Mouse (Mus musculus) forebrain, postnatal 0 days (tissue): ENCODE results near the gene Acyp1. TPM values are rescaled to one million over a fixed set of nuclear protein-coding genes. Genes with fewer than 3 reads are reported as not detected.

Experiments used
- ATAC-seq: fragments of 200-750 bp; cut with Nextera tagmentation; 2 replicates; pipeline ENCODE4 v1.8.0; 2017; ENCODE audit warnings: mild to moderate bottlenecking, moderate library complexity
- DNase-seq: peaks from one replicate; pipeline ENCODE4 v3.0.0-alpha.2; 2015
- H3K27ac ChIP-seq: fragments of 300-500 bp; sonication (generic); 2 replicates; pipeline ENCODE4 v1.5.1; 2014; ENCODE audit warnings: low read depth, mild to moderate bottlenecking, antibody characterized with exemption, low read length, moderate library complexity, mixed read lengths
- H3K27me3 ChIP-seq: fragments of 300-500 bp; sonication (generic); 2 replicates; pipeline ENCODE4 v1.6.1; 2014; ENCODE audit warnings: mild to moderate bottlenecking, low read length, mixed read lengths; ENCODE audit not compliant: insufficient read depth
- H3K36me3 ChIP-seq: fragments of 300-500 bp; sonication (generic); 2 replicates; pipeline ENCODE4 v1.6.1; 2014; ENCODE audit warnings: mild to moderate bottlenecking, moderate library complexity; ENCODE audit not compliant: insufficient read depth
- H3K4me1 ChIP-seq: fragments of 300-500 bp; sonication (generic); 2 replicates; pipeline ENCODE4 v1.6.1; 2014; ENCODE audit warnings: antibody characterized with exemption; ENCODE audit not compliant: insufficient read depth
- H3K4me2 ChIP-seq: fragments of 300-500 bp; sonication (generic); 2 replicates; pipeline ENCODE4 v1.6.1; 2014; ENCODE audit warnings: low read depth, mild to moderate bottlenecking, moderate library complexity
- H3K4me3 ChIP-seq: fragments of 300-500 bp; sonication (generic); 2 replicates; pipeline ENCODE4 v1.5.1; 2014; ENCODE audit warnings: low read depth, low read length, mixed read lengths
- H3K9ac ChIP-seq: fragments of 300-500 bp; sonication (generic); 2 replicates; pipeline ENCODE4 v1.6.1; 2014; ENCODE audit warnings: mild to moderate bottlenecking
- H3K9me3 ChIP-seq: fragments of 300-500 bp; sonication (generic); 2 replicates; pipeline ENCODE4 v1.6.1; 2016; ENCODE audit warnings: low read length
- CTCF ChIP-seq: sonication (generic); IDR thresholded peaks from 2 replicates; pipeline ENCODE4 v1.5.1; 2016; ENCODE audit warnings: antibody characterized with exemption, control low read depth, low read depth
- WGBS: fragments of 180-500 bp; shearing (Covaris S2); extraction: QIAGEN DNeasy Blood & Tissue Kit; methylation state at CpG from one replicate; pipeline ENCODE4 v1.1.7; 2014; 5-methylcytosine and 5-hydroxymethylcytosine counted together
- polyA plus RNA-seq: library from polyadenylated mRNA; unstranded; fragments of >200 nt; fragmentation: Nextera tagmentation; extraction: Ambion mirVana; gene quantifications from 2 replicates; pipeline ENCODE4 v1.2.1, GENCODE M21; 2015
- total RNA-seq: library from RNA; depleted of rRNA; stranded (reverse); fragments of >200 nt; gene quantifications from 2 replicates; pipeline ENCODE4 v1.2.3, GENCODE M21; 2014

Acyp1 gene
- total and polyA plus RNA-seq, 2 experiments from 2014 or later, result 24.5 to 44.4 TPM

- no peak overlapping the region for H3K4me3 ChIP-seq
- no peak overlapping the region for H3K9ac ChIP-seq
- DNase-seq (no peak), ATAC-seq (no peak)
- H3K4me2 ChIP-seq, result no peak overlapping the region
- TF ChIP-seq CTCF, result no peak
- WGBS, result 79% methylated on average over 6 of the region's 6 CpGs
- 0 out of 2 replicates have a peak, but pooled peaks cover 5% of the 10 kb centered on the region for H3K4me1 ChIP-seq
- H3K36me3 ChIP-seq, result no peaks in the 10 kb centered on the region
- no peaks in the 10 kb centered on the region for H3K9me3 ChIP-seq
- H3K27me3 ChIP-seq, result no peaks in the 10 kb centered on the region
- no peak overlapping the region for H3K27ac ChIP-seq
Observed at GRCm38 (mm10) chr12:85292288-85292687, 4.0 kb upstream of the Acyp1 start.

GRCm38 (mm10) chr12:85291541-85291940 is 3.3 kb upstream of the Acyp1 start:
- ATAC-seq, result no peak
- H3K27me3 ChIP-seq, result no peaks in the 10 kb centered on the region
- no peaks in the 10 kb centered on the region for H3K36me3 ChIP-seq

GRCm38 (mm10) chr12:85290633-85291032 is 2.4 kb upstream of the Acyp1 start:
- H3K9me3 ChIP-seq, result no peaks in the 10 kb centered on the region
- H3K9ac ChIP-seq, result no peak overlapping the region
- DNase-seq (no peak), ATAC-seq (no peak)
- no peak overlapping the region for H3K27ac ChIP-seq
- no peak overlapping the region for H3K4me2 ChIP-seq
- no peak for TF ChIP-seq CTCF
- 0 out of 2 replicates have a peak, but pooled peaks cover 5% of the 10 kb centered on the region for H3K4me1 ChIP-seq
- no peak overlapping the region for H3K4me3 ChIP-seq
- no peaks in the 10 kb centered on the region for H3K27me3 ChIP-seq
- no peaks in the 10 kb centered on the region for H3K36me3 ChIP-seq
- 86% methylated on average over 10 of the region's 10 CpGs for WGBS

More at GRCm38 (mm10) chr12:85291541-85291940, 3.3 kb upstream of the Acyp1 start:
- Histone ChIP-seq H3K4me1 (0 out of 2 replicates have a peak, but pooled peaks cover 5% of the 10 kb centered on the region), H3K4me3 (no peak overlapping the region), H3K9ac (no peak overlapping the region), H3K9me3 (no peaks in the 10 kb centered on the region), H3K27ac (no peak overlapping the region), H3K4me2 (no peak overlapping the region)
- no peak for DNase-seq
- no peak for TF ChIP-seq CTCF

GRCm38 (mm10) chr12:85289157-85290000 is 1.1 kb upstream of the Acyp1 start:
- Histone ChIP-seq H3K36me3 (no peaks in the 10 kb centered on the region), H3K9ac (peak overlapping the region; percentile 39), H3K4me2 (peak overlapping the region; percentile 74), H3K9me3 (no peaks in the 10 kb centered on the region), H3K4me3 (peak overlapping the region; percentile 44), H3K27me3 (no peaks in the 10 kb centered on the region), H3K27ac (no peak overlapping the region), H3K4me1 (0 out of 2 replicates have a peak, but pooled peaks cover 5% of the 10 kb centered on the region)
- 54% methylated on average over 24 of the region's 24 CpGs for WGBS
- ATAC-seq, result no peak
- no peak for DNase-seq
- no peak for TF ChIP-seq CTCF

- H3K27me3 ChIP-seq, result no peaks in the 10 kb centered on the region
- H3K36me3 ChIP-seq, result no peaks in the 10 kb centered on the region
- peak within 1 kb of the TSS; percentile 29; the same call in 1 of the 2 replicates for H3K27ac ChIP-seq
- H3K4me2 ChIP-seq, result peak within 1 kb of the TSS; percentile 74
- TF ChIP-seq CTCF, result no peak
- H3K4me1 ChIP-seq, result 0 out of 2 replicates have a peak, but pooled peaks cover 5% of the 10 kb centered on the region
- 5% methylated on average over 30 of the region's 31 CpGs for WGBS
- ATAC-seq (peak; percentile 93), DNase-seq (peak; percentile 81)
- H3K9me3 ChIP-seq, result no peaks in the 10 kb centered on the region
- H3K9ac ChIP-seq, result peak within 1 kb of the TSS; percentile 39
- peak within 1 kb of the TSS; percentile 44 for H3K4me3 ChIP-seq
Observed at GRCm38 (mm10) chr12:85288486-85289156, 383 bp upstream of the Acyp1 start, which contains the start of gene Zc2hc1c. Gene Zc2hc1c, plus strand, starts transcription at chr12:85288591.

GRCm38 (mm10) chr12:85286941-85287340 is 1.3 kb downstream of the Acyp1 start:
- 37% methylated on average over 5 of the region's 5 CpGs for WGBS
- peak; percentile 67 for TF ChIP-seq CTCF
- Histone ChIP-seq H3K4me3 (no peak overlapping the region), H3K27ac (no peak overlapping the region), H3K9me3 (no peaks in the 10 kb centered on the region), H3K27me3 (no peaks in the 10 kb centered on the region), H3K4me1 (0 out of 2 replicates have a peak, but pooled peaks cover 5% of the 10 kb centered on the region), H3K36me3 (no peaks in the 10 kb centered on the region), H3K4me2 (no peak overlapping the region), H3K9ac (no peak overlapping the region)
- no peak for DNase-seq
- ATAC-seq, result 0 out of 2 replicates have a peak, but pooled peaks have one; percentile 32
